Mouse (Mus musculus): ENCODE measurements around the gene Cenpi.

Cenpi gene

DNA sequence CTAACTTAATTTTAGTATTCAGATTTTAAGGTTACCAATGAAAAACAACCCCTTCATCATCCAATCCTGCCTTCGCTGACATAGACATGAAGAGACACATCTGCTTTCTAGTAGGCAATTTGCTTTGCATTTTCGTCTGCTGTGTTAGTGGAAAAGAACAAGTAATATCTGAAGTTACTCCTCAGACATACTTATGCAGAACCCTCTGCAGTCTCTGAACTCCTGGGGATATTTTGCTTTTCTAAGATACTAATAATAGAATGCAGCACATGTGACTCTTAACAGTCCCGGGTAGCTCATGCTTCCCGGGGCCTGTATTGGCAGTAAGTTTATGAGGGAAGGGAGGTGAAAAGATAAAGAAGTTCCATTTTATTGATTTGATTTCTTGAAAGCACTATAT lies 54.3 kb downstream of the Cenpi start:
- DNase-seq (ENCODE audit: low spot score in 2 of 2), result no peak

DNA sequence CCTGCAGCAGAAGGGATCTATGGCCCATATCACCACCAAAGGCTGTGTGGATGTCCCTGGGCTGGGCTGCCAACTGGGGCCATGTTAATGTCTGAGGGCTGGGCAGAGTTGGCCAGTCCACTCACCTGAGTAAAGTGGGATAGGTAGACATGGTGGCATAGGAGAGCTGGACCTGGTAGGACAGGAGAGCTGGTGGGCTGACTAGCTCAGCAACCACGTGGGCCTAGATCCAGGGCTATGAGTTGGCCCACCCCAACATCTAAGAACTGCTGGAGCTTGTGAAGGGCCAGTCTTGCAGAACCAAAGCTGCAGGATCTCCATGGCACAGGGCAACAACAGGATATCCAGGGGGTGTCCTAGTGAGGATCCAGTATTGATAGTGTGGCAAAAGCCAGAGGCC lies 57.5 kb downstream of the Cenpi start:
- no peak for DNase-seq (ENCODE audit: low spot score in 2 of 2)

DNA sequence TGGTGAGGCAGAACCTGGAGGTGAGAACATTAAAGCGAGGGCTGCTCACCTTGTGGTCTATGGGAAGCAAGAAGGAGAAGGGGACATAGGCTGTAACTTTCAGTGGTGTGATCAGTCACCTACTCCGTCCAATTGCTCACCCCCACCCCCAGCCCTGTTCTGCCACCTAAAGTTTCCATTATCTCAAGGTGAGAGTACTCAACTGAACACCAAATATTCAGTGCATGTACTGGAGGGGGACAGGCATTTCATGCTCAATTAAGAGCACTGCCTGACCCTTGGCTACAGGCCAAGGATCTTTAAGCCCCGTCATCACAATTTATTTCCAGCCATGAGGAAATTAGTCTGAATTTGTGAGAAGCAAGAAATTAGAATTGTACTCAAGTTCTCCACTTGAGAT lies 58.7 kb downstream of the Cenpi start:
- no peak for DNase-seq (ENCODE audit: low spot score in 2 of 2)

DNA sequence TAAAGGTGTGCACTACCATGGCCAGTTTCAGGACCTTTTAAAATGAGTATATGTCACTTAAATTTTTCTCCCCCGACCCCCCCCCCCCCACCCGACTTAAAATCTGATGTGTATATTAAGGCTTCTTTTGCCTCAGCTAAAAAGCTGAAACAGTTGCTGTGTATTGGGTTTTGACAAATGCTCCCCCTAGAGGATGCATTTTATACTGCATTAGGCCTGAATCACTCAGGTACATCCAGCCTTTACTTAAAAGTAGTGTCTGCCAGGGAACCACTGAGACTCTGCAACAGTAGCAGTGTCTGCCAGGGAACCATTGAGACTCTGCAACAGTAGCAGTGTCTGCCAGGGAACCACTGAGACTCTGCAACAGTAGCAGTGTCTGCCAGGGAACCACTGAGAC lies 63.4 kb downstream of the Cenpi start:
- DNase-seq (ENCODE audit: low spot score in 2 of 2), result no peak

DNA sequence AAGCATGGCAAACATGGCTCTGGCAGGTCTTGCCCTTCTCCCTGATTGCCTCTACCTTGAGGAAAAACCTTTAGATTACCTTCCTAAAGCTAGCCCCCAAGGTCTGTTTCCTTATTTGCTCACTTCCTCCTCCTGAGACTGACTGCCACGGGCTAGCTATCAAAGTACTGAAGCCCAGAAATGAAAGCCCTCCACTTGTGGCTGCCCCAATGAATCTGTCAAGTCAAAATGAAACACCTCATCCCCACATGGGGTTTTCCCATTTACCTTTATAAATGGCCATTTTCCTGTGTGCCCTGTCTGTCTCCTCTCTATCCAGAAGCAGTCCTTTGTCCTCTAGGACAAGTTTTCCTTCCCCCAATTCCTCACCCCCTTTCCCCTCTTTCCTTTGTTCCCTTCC lies 66.3 kb downstream of the Cenpi start:
- no peak for DNase-seq (ENCODE audit: low spot score in 2 of 2)

DNA sequence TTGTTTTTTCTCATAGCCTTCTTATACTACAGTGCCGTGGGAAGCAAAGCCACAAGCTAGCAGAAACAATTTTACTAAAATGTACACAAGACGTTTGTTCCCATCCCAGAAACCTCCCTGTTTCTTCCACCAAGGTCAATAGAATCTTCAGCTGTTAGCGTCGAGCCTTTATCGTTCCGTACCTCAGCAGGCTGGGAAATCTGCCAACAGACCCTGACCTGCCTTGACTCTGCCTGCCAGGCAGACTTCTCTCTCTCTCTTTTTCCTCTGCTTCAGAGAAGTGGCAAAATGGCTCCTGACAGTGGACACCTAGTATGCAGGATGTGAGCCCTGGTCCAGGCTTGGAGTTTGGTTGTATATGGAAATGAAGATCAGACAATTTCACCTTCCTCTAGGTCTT lies 77.0 kb downstream of the Cenpi start:
- no peak for DNase-seq (ENCODE audit: low spot score in 2 of 2)

DNA sequence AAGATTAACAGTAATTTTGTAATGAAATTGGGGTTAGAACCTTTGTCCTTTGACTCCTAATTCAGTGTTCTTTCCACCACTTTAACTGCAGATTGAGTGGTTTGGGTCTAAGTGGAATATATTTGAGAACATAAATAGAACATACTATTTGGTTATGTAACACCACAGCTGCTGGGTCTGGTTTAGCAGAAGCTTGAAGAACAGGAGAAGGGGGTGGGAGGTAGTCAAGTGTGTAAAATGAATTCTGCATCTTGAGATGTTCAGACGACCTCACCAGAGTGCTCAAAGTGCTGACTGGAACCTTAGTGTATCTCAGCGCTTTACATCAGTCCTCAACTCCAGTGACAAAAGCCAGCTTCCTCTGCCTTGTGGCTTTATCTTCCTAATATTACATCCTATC lies 91.1 kb downstream of the Cenpi start:
- no peak for DNase-seq (ENCODE audit: low spot score in 2 of 2)

DNA sequence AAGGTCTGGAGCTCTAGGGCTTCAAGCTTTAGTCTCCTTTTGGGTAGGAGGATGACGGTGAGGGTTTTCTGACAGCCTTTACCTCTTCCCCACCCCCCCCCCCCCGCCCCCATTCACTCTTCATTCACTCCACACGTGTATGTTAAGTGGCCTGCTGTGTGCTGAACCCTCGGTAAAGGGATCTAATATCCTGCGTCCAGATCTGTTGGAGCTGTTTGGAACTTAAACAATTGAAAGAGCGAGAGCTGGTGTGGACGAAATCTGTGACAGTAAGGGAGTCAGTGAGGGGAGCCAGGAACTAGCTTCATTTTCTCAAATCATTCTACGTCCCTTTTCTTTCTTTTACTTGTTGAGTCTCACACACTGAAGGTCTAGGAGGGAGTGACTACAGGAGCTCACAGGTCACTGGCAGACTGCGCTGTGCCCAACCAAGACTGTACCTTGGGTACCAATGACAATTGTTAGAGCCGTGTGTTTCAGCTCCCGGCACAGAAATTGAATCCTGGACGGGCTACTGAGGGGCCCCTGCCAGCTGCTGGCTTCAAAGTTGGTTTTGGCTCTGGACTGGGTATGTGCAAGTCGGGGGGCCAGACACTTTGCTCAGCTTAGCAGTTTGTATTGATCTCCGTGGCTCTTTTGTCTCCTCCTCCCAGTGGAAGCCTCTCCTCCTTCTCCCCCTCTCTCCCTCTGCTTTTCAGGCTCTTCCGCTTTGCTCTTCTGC lies 96.1 kb downstream of the Cenpi start, which contains the start of gene Drp2:
Drp2 (plus strand) TSS at position 689 of the 721 bp plus-strand sequence.
- DNase-seq (ENCODE audit: low spot score in 2 of 2), result peak; percentile 44 to 45

DNA sequence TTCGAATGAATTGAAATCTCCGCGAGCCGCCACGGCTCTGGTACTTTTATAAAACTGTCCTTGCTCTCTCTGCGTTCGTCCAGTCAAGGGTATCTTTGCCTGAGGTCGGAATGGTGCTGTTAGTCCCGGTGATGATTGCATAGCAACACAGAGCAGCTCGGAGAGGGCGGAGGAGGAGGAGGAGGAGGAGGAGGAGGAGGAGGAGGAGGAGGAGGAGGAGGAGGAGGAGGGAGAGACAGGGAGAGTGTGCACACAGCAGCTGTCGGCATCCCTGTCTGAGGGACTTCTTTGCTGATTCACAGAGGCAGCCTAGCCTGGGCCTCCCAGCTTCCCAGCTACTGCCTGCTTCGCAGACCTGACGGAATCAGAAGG lies 96.7 kb downstream of the Cenpi start:
- peak; percentile 42 to 49 for DNase-seq (ENCODE audit: low spot score in 2 of 2)

DNA sequence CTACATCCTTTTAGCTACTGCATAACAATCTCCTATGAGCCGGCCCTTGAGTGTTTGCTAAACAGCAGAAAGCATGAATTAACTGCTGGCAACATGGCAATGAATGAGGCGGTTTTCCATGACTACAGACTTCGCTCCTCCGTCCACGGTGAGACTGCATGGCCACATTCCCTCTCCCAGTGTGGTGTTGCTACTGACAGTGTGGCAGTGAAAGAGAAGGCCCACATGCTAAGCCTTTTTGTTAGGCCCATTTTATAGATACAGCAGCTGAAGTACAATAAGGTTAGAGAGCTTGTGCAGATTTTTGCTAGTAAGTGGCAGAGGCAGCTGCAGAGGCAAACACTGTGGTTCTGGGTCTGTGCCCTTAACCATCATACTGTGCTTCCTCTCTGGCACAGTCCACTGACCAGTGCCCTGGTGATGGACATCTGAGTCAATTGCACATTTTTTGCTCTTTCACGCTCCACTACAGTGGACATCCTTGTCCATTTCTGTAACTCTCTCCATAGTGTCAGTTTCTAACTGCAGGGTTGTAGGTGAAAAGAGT lies 101.5 kb downstream of the Cenpi start:
- DNase-seq (ENCODE audit: low spot score in 2 of 2), result no peak

DNA sequence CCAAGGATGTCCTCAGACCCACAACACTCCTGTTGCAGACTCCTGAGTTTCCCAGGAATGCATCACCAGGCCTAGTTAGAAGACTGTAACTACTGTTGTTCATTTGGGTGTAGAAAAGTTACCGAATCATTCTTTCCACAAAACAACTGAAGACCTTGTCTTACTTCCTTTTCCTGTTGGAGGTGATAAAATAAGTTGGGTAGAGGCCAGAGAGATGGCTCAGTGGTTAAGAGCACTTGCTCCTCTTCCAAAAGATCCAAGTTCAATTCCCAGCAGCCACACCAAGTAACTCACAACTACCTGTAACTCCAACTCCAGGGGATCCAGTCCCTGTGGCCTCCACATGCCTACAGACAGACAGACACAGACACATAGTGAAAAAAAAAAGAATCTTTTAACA lies 104.2 kb downstream of the Cenpi start:
- no peak for DNase-seq (ENCODE audit: low spot score in 2 of 2)
